Mouse (Mus musculus): ENCODE data around the gene Plscr1. TPM values are rescaled to one million over a fixed set of nuclear protein-coding genes. Genes with fewer than 3 reads are reported as not detected.

Plscr1 gene
- total RNA-seq, 2 experiments from 2014 or later = 9.6 to 10.8 TPM

DNA sequence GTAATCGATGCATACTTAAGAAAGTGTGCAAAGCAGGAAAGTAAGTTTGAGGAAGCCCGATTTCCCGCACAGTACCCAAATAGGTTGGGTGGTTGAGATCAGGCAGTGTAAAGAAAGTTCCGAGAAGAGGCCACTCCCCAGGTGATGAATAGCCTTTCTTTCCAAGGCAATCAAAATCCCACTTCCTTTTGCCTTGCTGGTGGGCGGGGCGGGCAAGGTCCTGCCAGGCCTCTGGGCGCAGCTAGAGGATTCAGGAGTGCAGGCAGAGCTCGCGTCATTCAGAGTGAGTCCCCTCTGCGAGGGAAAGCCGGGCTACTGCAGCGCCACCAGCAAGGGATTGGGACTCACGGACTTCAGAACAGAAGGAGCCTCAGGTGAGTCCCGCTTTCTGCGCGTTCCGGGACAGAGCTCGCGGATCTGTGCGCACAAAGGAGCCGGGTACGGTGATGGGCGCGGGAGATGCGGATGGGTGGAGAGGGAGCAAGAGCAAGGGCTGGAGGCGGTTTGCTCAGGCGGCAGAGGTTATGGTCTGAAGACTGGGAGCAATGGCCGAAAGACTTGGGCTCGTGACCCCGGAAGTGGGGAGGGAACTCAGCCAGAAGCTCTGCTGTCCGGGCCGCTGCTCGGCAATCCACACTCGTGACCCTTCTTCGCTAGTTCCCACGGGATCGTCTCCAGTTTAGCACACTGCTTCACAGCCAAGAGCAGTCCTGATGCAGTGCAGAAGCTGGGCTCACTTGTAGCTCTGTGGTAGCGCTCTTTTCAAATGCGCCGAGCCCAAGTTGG is 630 bp downstream of the Plscr1 start:
- intact Hi-C loops (cut with DNase I) = loop anchor here (2.0 to 5.0 kb wide), 4 partner anchors 15 to 207 kb away; partner anchors contain the start of gene Plscr4
- DNase-seq (ENCODE audit: low spot score) = peak; percentile 73

DNA sequence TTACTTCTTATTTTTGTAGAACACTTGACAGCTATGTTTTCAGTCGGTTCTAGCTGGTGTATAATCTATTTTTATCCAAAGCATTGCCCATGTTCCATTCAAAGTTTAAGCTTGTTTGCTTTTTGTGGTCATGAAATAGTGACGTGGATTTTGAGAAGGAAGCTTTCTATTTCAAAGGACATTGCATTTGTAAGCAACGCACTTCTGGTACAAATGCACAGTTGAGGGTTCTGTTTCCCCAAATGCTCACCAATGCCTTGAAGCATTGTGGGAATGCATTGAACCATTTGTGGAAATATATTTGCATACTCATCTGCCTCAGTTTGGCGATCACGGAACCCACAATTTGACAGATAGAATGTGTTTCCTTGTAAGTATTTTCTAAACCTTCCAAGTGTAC is 3.2 kb downstream of the Plscr1 start:
- intact Hi-C loops (cut with DNase I) = loop anchor here (5.0 kb wide), 2 partner anchors 35 to 205 kb away; partner anchors contain the start of gene Plscr4
- DNase-seq (ENCODE audit: low spot score) = no peak

DNA sequence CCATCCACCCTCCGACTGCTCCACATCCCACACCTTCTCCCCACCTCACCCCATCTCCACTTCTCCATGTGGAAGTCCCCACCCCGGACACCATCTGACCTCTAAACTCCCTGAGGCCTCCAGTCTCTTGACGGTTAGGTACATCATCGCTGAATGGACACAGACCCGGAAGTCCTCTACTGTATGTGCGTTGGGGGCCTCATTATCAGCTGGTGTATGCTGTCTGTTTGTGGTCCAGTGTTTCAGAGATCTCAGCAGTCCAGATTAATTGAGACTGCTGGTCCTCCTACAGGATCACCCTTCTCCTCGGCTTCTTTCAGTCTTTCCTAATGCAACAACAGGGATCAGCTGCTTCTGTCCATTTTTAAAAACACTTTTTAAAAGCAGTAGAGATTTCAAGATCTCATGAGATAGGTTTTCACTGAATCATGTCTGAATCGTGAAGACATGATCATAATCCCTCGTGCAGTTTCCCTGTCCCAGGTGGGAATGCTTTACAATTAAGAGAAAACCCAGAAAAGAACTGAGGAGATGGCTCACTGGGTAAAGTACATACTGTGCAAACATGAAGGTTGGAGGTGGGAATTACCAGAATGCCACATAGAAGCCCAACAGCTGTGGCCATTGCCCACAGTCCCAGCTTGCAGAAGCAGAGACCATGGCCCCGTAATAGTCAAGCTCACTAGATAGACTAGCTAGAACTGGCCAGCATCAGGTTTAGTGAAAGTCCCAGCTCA is 4.2 kb downstream of the Plscr1 start:
- intact Hi-C loops (cut with DNase I) = loop anchor here (5.0 kb wide), 2 partner anchors 36 to 204 kb away; partner anchors contain the start of gene Plscr4
- DNase-seq (ENCODE audit: low spot score) = no peak

DNA sequence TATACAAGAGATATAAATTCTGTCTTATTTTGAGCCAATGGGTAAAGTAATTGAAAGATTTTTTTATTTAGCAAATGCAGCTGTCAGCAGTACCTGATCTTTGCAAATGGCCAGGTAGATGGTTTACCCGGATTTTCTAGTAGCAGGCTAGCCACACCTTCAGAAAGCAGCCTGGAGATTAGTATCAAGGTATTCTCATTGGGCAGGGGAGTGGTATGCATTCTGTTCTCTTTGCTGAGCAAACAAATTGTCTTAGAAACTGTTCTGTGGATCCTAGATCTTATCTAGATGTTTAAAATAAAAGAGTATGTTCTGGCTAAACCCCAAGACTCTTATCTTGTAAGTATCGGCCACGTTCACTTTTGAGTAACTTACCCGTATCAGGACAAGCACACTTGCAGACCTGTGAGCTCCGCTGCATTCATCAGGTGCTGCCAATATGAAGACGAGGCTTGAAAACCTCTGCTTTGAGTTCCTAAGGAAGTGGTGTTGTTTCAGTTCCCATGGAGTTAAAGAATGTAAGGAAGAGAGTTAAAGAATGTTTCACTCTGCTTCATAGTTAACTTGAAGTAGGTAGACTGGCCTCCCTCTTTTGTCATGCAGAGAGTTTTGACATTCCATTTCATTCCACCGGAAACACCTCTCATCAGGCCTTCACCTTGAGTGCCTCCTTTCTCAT is 11.1 kb downstream of the Plscr1 start:
- intact Hi-C loops (cut with DNase I) = no loop called here
- no peak for DNase-seq (ENCODE audit: low spot score)

DNA sequence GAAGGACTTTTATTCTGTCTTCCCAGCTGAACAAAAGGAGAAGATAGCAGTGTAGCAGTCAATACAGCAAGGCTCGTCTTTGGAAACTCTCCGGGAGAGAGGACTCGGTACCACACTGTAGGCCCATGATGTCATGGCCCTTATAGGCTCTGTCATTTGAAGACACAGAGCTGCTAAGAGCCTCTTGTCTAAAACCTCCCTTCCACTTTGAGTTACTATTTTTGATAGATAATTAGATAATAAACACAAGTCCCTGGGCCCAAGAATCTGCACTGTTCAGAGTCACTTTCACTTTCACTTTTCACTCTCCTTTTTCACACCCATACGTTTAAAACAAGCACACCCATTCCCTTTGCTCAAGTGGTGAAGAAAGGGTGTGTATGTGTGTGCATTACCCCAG is 16.2 kb downstream of the Plscr1 start:
- intact Hi-C loops (cut with DNase I) = loop anchor here (2.0 kb wide), 1 partner anchor 15 kb away; no protein-coding TSS in a partner anchor
- DNase-seq (ENCODE audit: low spot score) = no peak

DNA sequence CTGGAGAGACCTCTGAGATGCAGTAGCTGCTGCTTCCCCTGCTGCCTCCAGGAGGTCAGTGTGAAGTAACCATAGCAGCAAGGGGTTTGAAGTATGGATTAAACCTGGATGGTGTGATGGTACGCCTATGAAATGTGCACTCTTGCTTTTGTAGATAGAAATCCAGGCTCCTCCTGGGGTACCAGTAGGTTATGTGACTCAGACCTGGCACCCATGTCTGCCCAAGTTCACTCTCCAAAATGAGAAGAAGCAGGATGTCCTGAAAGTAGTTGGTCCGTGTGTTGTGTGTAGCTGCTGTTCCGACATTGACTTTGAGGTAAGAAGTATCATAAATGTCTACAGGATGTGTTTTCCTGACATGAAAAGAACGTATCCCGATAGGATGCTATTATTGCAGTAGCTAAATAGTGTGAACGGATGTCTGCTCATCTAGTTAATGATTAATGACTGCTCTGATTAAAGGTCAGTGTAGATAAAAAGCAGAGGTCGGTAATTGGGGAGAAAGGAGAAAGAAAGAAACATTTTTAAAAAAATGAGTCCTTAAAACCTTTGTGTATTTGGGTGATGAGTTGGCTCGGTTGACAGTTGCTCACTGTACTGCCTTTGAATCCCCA is 17.1 kb downstream of the Plscr1 start:
- intact Hi-C loops (cut with DNase I) = no loop called here
- no peak for DNase-seq (ENCODE audit: low spot score)

DNA sequence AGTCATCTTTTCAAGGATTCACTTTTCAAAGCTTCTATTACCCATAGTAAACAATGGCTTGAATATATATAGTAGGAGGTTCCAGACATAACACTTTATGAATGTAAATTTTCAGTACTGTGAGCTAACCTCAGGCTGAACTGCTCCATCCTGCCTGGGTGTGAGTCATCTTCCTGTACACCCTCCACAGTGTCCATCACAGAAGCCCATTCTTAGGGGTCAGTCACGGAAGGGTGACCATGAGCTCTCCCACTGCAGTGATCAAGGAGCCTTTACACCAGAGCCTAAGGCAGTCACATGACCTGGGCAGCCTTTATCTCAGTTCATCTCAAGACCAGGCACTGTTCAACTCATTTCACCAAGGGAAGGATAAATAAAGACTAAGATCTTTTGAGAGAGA is 18.2 kb downstream of the Plscr1 start:
- DNase-seq (ENCODE audit: low spot score) = no peak
- intact Hi-C loops (cut with DNase I) = no loop called here

DNA sequence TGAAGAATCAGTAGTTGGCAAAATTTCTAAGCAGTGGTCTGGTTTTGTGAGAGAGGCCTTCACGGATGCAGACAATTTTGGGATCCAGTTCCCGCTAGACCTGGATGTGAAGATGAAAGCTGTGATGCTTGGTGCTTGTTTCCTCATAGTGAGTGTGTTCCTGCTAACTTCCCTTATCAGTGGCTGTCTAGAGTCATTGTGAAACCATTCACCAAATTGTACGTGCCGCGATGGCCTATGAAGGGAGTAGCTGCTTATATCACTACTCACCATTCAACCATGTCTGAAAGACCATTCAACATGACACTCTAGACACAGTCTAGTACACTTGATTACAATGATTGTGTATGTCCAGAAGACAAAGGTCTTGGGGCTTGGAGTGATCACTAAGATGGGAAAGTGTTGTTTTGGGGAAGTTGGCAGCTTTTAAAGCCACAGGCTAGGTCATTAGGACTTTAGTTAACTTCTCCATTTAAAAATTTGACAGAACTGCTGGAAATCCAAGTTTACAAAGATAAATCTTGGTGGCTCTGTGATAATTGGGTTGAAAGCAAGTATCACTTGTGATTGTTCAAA is 20.4 kb downstream of the Plscr1 start:
- DNase-seq (ENCODE audit: low spot score) = no peak
- intact Hi-C loops (cut with DNase I) = loop anchor here (5.0 kb wide), 1 partner anchor 187 kb away; the partner anchor contains the start of gene Plscr4

DNA sequence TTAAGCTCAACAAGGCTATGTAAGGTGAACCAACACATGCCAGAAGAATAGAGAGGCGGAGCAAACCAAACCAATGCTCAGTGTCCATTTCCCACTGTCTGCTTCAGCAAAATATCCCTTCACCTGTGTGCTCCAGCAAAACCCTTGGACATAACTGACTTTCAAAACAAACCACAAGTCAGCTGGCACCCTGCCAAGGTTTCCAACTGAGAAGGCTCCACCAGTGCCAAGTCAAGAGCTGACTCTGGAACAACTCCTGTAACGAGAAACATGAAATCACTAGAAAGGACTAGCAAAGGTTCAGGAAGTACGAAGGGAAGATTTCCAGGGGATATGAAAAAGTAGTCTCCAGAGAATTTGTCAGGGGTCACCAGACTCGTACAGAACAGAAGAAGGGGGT is 21.4 kb downstream of the Plscr1 start:
- DNase-seq (ENCODE audit: low spot score) = peak; percentile 38
- intact Hi-C loops (cut with DNase I) = loop anchor here (5.0 kb wide), 1 partner anchor 186 kb away; the partner anchor contains the start of gene Plscr4

DNA sequence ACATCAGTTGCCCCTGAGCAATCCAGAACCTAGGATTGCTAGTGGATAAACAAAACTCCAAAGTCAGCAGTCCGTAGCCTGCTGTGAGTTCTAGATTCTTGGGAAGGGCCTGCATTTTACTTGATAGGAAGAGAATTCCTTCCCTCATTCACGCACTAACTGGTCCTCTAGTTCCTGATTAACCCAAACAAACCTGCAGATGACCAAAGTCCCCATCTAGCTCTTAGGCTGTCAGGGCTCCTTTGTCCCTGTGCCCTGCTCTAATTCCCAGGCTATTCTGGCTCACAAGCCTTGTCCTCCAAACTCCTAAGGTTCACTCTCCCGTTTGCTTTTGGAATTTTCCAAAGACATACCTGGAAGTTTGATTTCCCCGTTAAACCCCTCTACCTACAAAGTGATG is 23.1 kb downstream of the Plscr1 start:
- no peak for DNase-seq (ENCODE audit: low spot score)
- intact Hi-C loops (cut with DNase I) = loop anchor here (5.0 kb wide), 1 partner anchor 185 kb away; the partner anchor contains the start of gene Plscr4

DNA sequence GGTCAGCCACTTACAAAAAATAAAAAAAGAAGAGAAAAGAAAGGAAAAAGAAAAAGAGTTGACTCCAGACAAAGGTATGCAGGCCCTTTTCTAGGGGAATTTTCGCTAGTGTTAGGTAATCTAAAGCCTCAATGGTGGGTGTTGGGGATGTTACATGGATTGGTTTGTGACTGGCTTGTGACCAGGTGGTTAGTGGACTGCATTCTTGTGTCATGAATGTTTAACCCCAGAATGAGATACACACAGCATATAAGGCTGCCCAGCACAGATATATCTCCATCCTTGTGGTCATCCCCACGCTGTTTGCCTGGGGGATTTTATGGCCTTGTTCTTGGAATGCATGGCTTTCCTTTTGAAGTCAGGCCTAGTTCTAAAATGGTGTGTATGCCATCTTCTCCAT is 23.7 kb downstream of the Plscr1 start:
- intact Hi-C loops (cut with DNase I) = loop anchor here (5.0 kb wide), 1 partner anchor 184 kb away; the partner anchor contains the start of gene Plscr4
- no peak for DNase-seq (ENCODE audit: low spot score)

DNA sequence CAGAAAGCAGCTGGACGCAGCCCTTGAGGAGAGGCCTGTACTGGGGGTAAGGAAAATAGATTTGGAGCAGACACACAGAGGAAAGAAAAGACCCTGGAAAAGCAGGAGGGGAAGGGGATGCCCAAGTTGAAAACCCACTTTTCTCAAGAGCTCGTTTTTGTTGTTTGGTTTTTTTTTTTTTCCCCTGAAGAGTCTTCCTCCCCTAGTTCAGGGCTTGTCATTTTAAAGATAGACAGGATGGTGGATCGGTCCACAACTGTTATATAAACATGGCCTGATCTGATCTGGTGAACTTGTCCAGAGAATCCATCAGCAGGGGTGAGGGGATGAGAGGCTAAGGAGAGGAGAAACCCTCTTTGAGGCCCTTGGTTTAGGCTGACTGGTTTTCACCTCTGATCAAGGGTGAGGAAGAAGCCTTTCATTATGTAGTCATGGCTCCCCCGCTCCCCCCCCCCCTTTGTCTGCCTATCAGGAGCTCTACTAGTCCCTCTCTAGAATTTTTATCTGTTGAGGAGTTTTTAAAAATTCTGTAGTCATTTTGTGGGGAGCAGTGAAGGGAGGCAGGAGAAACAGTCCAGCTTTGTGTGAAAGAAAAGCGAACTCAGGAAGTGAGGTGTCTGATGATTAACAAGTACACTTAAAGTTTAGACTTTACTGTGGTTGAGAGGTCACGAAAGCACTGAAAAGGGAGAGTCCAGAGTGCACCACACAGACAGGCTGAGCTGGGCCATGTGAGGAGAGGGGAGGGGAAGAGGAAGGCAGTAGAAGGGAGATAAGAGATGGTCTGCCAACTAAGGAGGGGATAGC is 24.6 kb downstream of the Plscr1 start:
- DNase-seq (ENCODE audit: low spot score) = no peak
- intact Hi-C loops (cut with DNase I) = loop anchor here (5.0 kb wide), 1 partner anchor 183 kb away; the partner anchor contains the start of gene Plscr4

DNA sequence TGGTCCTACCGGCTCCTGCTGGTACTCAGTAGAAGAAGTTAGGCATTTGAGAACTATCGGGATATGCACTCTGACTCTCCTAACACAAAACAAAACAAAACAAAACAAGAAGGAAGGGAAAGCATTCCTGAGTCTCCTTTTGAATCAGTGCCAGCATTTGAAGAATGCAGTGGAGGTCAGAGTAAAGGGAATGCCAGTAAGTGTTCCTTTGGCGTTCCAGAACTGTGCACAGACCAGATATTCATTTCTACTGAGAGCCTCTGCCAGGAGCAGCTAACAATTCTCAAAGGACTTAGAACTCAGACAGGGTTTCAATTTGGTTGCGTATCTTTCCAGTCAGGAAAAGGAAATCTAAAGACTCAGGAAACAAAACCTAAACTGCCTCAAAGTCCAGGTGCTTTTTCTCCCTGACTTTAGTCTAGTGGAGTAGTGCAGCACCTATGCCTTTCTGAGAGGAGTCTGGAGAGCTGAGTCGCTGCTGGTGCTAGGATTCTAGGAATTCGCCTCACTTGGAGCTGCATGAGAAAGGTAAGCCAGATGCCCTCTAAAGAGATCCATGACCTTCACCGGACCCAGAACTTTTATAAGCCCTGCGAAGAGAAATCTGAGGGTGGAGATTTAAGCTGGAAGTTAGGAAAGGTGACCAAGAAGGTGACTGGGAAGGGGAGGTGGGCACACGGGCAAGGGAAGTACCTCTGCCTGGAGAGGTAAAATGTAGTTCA is 26.1 kb downstream of the Plscr1 start, which contains the start of gene Plscr2:
TSS of gene Plscr2 (plus strand) at position 117 of the 722 bp plus-strand sequence.
- intact Hi-C loops (cut with DNase I) = loop anchor here (5.0 kb wide), 1 partner anchor 53 kb away; no protein-coding TSS in a partner anchor
- DNase-seq (ENCODE audit: low spot score) = peak; percentile 14

DNA sequence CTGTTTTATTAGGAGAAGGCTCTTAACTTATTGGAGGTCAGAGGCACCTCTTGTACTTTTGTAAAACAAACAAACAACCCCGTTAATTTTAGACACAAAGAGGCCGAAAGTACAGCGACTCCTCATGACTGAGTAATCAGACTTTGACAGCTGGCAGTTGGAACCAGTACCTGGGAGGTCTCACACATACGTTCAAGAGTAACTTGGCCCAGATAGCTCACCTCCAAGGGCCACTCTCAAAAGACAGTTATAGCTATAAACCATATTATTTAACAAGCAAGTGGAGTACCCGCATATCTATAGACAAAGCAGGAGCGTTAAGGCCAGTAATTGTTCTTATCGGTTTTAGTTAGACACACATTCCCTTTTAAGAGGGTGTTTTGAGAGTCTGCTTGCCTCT is 26.8 kb downstream of the Plscr1 start:
- no peak for DNase-seq (ENCODE audit: low spot score)
- intact Hi-C loops (cut with DNase I) = loop anchor here (5.0 kb wide), 1 partner anchor 54 kb away; no protein-coding TSS in a partner anchor

DNA sequence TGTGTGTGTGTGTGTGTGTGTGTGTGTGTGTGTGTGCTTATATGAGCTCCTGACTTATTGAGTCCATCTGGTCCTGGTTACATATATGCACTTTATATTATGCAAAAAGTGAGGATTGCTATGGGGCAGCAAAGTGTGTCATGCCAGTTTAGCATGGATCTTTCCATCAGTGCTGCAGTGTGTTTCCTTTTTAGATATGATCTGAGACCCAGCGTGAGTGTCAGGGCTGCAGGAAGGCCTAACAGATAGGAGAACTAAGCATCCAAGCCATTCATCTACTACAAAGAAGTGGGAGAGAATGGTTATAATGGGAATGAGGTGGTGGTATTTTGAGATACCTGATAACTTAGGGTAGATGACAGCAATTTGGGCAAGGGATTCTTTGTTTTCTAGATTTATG is 30.5 kb downstream of the Plscr1 start:
- intact Hi-C loops (cut with DNase I) = no loop called here
- DNase-seq (ENCODE audit: low spot score) = no peak

DNA sequence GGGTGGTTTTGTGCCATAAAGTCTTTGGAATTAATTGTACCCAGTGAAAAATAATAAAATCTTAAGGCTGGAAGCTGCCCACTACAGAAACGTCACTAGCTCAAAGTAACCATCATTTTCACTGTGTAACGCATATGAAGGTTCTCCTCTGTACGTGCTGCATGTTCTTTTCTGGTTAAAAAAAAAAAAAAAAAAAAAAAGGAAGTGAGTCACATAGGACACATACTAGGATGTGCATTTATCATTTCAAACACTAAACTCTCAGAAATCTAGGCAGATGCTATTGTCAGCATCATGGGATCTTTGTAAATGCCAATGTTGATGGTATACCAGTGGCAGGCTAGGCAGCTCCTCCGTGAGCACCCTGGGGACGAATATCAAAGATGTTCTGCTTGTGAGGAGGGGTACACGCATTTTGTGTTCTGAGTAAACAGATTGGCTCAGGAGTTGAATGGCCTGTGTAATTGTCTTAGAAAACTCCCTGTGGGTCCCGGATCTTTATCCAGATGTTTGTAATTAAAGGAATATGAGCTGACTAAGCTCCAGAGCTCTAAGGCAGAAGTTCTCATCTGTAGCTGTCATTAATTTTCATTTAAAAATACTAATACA is 33.1 kb downstream of the Plscr1 start:
- no peak for DNase-seq (ENCODE audit: low spot score)
- intact Hi-C loops (cut with DNase I) = no loop called here

DNA sequence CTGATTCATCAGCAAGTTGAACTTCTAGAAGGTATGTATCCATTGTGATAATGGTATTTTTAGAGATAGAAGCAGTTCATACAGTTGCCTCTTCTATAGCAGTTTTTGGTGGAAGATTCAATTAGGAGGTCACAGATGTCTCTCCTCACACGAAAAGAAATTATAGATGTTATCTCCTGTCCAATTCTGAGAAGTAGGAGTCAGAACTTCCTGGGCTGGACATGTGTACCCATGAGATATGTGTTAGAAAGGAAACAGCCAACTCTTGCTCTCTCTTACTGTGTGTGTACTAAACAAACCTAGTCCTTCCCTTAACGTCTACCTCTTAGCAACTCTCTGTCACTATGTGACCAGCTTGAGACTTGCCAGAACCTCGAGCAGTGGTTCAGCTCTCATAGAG is 40.1 kb downstream of the Plscr1 start:
- no peak for DNase-seq (ENCODE audit: low spot score)
- intact Hi-C loops (cut with DNase I) = no loop called here

Measured in heart, postnatal 25 days (tissue).